Mouse (Mus musculus) frontal cortex, postnatal 25 days (tissue): ENCODE results near the gene Rnd1.

ENCODE experiments used
- DNase-seq, 2 experiments: peaks; one replicate each; pipeline ENCODE4 v3.0.0; 2022; ENCODE audit warnings: low spot score in 2 of 2

The Rnd1 gene

DNA sequence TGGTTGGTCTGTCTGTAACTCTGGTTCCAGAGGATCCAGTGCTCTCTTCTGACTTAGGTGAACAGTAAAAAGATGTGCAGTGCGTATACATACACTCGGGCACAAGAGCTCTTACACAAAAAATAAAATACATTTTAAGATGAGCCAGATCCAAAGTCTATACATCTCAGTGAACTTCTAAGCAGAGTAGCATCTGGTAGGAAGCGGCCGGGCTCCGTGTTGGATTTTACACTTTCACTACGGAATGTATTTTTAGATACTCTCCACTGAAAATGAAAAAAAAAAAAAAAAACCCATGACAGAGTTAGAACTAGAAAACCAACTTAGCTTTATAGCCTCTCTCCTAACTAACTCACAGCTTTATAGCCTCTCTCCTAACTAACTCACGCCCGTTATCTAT lies 3.4 kb upstream of the Rnd1 start:
- DNase-seq: no peak

DNA sequence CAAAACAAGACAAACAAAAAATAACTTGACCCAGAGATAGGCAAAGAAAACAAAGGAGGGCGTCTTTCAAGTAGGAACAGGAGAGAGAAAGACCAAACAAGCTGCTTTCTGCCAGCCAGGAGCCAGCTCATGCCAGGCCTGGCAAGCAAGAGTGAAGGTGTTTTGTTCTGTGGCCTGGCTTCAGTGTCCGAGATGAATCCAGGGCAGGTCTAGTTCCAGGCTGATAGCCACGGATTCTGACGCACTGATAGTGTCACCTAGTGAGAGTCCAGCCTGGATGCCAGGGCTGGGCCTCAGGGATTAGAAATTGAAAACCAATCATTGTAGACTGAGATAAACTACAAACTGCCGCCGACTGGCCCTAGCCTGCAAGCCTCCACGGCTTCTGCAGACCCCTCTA lies 716 bp upstream of the Rnd1 start:
- no peak for DNase-seq

DNA sequence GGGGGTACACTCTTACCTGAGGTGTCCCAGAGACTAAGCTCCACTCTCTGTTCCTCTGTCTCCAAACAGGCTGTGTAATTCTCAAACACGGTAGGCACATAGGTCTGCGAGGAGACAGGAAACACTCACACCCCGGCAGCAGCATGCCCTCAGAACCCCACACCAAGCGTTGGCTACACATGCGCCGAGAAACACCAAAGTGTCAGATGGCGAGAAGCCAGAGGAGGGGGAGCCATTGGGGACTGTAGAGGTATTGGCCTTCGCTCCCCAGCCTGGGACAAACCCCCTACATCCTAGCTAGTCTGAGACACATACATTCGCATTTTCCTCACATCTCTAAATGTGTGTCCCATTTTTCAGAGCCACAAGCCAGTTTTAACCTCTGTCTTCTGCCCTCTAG lies 790 bp downstream of the Rnd1 start:
- DNase-seq: no peak

DNA sequence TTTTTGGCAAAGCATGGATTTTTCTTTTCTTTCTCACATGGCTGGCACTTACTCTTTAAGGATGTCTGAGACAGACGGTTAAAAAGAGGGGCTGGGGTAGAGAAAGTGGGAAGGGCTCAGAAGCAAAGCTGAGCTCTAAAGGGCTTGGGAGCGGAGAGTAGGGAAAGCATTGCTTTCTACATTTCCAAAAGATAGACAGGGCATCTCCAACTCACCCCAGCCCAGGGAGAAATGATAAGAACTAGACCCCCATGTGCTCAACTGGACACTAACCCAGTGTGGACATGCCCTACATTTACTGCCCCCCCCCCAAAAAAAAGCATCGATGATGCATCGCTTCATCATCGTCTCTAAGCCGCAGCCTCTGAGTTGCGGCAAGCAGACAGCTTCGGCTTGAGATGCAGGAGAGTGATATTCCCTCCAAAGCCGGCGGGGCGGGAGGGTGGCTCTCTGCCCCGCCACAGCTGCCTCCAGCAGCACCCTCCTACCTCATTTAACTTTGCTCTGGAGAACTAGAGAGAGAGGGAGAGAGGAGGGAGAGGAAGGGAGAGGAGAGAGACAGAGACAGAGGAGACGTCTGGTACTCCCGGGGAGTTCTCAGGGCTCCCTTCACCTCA lies 1.5 kb downstream of the Rnd1 start:
- DNase-seq: no peak

DNA sequence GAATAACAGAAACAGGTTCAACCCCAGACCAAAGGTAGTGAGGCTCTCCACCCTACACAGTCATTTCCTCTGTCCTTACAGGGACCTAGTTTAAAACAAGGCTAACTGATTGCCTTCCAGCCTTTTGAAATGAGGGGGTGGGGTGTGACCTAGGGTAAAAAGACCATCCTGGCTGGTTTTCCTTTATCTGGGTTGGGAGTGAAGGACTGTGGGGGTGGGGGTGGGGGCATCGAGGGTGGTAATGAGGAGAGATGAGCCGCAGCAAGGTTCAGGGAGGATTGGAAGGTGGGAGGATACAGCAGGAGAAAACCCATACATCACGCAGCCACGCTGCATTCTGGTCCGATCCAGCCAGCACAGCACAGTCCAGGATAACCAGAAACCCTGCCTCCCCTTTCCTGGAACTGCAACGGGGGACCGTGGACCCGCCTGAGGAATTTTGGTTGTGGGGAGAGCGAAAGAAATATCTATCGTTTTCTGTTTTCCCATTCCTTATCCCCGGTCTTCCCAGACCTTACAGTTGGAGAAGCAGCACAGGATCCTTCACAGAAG lies 2.2 kb downstream of the Rnd1 start:
- no peak for DNase-seq

DNA sequence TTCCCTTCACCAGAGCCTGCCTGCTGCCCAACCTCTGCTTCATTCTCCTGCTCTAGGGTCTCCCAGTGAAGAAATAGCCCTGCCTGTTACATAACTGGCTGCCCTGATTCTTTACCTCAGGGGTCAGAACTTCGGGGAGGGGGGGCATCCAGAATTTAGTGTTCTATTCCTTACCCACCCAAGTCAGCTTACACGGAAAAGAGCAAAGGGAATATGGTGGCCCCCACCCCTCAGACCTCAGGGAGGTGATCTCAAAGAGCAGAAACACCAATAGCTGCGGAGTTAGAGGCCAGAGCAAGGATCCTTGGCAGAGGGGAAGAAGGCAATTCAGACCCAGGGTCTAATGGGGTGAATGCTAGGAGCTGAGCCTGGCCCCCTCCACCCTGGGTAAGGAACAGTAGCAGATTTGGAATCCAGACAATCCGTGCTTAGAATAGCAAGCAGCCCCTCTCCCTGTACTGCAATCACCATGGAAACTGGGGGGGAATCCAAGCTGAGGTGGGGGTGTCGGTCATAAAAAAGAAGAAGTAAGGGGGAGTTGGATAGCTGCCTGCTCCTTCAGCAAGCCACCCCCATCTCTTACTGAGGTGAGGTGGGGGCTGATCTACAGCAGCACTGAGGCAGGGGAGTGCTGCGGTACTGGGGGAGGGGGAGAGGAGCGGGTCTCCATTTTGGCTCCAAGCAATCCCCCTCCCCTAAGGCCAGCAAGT lies 2.8 kb downstream of the Rnd1 start:
- no peak for DNase-seq

DNA sequence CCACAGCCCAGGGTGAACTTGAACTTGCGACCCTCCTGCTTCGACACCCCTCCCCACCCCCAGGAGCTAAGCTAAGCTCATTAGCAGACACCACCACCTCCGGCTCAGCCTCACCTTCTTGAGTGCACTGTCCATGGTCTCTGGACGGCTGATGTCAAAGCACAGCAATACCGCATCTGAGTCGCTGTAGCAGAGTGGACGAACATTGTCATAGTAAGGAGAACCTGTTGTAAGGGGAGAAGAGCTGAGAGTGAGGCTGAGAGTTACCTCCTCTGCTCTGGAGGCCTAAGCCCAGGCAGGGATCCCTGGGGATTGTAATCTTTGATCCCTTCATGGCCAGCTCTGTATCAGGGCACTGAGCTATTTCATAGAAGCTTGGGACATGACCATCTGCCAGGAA lies 3.5 kb downstream of the Rnd1 start:
- no peak for DNase-seq

DNA sequence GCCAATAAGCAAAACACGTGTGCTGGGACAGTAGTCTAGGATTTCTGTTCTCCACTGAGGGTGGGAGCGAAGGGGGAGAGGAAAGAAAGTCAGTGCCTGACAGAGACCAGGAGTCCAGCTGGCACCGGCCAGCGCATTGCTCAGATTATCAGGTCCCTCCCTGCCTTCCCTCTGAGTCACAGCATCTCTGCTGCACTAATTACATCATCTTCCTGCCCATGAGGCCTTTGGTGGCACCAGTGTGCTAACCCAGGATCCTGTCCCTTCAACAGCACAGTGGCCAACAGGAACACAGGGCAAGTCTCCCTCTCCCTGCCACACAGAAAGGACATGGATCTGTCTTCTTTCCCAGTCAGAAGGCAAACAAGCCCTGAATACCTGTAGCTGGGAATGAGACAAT lies 4.7 kb downstream of the Rnd1 start:
- no peak for DNase-seq

DNA sequence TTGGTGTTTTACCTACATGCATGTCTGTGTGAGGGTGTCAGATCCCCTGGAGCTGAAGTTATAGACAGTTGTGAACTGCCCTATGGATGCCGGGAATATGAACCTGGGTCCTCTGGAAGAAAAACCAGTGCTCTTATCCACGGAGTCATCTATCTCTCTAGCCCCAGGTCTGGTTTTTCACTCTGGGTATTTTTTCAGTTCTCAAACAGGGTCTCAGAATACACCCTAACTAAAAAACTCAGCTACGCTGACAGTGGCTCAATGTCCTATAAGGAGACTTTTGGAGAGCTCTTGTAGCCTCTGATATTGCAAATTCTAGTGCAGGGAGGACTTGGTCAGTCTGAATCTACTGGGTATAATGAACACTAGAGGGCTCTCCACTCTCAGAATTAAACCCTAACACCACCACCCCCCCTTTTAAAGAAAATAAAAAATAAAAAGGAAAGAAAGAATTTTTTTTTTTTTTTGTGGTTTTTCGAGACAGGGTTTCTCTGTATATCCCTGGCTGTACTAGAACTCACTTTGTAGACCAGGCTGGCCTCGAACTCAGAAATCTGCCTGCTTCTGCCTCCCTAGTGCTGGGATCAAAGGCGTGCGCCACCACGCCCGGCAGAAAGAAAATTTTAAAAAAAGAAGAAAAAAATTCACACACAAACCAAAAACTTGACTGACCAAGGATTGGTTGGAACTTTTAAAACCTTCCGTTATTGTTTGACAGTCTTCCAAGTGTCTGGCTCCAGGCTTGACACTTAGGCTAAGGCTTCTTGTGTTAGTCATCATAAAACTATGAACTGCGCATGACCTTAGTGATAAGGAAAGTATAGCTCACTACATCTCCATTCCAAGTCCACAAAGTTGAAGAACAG lies 13.0 kb downstream of the Rnd1 start:
- DNase-seq: no peak

DNA sequence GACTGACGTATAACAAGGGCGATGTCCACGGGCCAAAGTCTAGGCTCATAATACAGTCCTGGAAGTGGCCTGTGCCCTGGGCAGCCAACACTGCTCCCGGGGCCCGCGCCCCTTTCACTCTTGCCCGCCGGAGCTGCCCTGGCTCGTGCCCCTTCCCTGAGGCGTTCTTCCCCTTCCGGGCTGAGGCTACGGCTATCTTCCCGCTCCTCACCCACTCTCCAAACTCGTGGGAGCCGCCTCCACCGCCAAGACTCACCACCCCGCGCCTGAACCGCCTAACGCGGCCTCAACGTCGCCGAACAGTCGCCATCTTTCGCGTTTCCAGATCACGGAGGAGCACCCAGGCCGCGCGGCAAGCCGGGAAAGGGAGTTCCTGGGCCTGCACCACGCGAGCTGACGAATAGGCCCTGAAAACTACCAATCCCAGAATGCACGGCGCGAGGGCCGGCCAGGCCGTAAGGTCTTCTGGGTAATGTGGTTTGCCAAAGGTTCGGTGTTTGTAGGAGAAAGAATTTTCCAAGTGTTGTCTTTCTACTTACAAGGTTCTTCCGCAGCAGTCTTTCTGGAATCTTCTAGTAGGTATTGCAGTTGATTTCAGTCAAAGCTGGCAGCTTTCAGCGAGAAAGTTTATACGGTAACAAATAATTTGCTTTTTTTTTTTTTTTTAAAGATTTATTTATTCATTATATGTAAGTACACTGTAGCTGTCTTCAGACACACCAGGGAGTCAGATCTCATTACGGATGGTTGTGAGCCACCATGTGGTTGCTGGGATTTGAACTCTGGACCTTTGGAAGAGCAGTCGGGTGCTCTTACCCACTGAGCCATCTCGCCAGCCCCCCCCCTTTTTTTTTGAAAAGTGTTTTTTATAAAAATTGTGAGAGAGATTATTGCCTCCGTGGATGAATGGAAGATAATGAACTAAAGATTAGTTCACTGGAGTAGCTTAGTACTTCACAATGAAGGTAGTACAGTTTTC lies 14.4 kb downstream of the Rnd1 start, which contains the start of gene Ddx23:
Gene Ddx23, minus strand, starts transcription at position 328 of the 979 bp plus-strand sequence.
- DNase-seq: peak; percentile 91

DNA sequence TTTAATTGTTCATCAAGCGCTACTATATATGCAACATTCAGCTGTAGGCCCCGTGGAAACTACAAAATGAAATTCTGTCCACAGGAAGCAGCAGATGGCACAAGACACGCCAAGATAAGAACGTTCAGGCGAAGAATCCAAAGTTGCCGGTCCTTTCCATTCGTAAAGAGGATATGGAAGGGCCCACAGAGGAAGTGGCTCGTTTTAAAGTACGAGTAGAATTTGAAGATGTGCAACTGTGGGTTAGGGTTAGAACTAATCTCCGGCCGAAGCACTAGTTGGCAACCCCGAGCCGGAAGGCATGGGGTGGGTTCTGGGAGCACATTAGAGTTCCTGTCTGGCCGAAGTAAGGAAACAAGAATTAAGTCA lies 15.1 kb downstream of the Rnd1 start:
- no peak for DNase-seq

DNA sequence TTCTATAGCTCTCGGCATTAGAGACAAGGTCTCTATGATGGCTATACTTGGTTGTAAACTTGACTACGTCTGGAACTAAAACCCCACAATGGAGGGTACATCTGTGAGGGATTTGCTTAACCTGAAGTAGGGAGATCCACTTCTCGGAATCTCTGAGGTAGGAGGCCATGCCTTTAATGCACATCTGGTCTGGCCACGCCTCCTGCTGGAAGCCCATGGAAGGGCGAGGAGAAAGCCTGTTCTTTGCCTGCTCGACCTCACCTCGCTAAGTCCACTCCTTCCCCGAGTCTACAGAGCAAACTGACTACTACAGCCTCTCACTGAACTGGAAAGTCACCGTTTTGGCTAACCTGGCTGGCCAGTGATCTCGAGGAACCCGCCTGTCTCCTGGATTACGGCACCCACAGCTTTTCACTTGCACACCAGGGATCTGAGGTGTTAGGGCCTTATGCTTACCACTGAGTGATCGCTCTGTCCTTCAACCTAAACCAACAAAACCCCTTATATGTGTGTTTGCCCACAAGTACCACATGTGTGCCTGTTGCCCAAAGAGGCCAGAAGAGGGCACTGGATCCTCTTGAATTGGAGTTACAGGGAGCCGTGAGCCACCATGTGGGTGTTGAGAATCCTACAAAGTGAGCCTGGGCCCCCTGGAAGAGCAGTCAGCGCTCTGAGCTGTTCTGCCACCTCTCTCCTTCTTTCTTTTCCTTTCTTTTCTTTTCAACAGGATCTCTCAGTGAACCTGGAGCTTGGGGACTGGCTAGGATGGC lies 20.1 kb downstream of the Rnd1 start:
- DNase-seq: no peak

DNA sequence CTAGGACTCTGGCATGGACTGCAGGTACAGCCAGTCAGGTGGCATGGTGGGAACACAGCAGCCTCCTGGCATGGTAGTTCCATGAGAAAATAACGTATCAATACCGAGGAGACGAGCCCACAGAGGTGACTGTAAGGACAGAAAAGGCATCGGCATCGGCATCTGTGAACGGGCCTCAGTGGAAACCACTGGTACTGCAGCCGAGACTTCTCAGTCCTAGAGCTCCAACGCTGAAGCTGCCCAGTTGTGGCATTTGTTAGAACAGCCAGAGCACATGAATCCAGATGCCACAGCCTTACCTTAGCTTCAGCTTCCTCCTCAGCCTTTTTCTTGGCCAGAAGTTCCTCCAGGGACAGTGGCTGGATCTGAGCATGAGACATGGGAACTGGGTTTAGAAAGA lies 25.1 kb downstream of the Rnd1 start:
- no peak for DNase-seq

DNA sequence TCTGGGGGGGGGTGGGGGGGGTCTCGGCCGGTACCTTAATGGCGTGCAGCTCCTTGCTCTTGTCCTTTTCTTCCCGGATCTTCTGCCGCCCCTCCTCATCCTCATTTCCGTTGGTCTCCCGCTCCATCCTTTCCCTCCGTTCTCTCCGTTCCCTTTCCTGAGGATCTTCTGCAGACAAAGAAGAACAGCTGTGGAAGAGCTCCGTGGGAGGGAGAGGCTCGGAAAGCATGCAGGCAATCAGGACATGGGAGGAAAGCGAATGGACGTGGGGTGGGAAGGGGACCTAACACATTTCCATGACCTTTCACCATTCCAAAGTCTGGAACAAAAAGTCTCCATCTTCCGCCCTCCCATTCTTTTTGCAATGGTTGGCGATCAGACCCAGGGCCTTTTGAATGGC lies 25.8 kb downstream of the Rnd1 start:
- DNase-seq: no peak

DNA sequence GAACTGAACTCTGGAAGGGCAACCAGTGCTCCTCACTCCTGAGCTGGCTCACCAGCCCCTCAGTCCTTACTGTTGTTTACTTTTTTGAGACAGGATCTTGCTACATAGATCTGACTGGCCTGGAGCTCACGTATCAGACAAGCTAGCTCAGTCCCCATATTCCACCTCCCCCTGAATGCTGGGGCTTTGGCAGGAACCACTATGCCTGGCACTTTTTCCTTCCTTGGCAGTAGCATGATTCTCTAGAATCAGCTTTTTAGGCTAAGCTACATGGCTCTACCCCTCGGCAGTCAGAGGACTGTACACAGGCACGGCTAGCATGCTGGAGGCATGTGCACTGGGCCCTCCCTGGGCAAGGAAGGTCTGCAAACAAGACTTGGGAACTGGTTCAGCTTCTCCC lies 29.2 kb downstream of the Rnd1 start:
- no peak for DNase-seq

DNA sequence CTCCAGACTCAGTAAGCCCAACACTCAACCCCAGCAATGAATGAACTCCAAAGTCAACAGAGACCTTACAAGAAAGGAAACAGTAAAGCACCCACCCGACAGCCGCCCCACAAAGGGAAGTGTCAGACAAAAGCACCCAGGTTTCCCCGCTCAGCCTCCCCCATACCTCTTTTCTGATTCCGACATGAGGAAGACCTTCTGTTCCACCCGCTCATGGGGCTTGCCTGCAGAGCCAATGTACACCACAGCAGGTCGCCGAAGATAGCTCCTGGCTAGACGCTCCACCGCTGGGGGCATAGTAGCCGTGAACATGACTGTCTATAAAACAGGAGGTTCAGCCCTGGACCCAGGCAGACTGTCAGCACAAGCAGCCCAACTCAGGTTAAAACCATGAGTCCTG lies 30.0 kb downstream of the Rnd1 start:
- no peak for DNase-seq

DNA sequence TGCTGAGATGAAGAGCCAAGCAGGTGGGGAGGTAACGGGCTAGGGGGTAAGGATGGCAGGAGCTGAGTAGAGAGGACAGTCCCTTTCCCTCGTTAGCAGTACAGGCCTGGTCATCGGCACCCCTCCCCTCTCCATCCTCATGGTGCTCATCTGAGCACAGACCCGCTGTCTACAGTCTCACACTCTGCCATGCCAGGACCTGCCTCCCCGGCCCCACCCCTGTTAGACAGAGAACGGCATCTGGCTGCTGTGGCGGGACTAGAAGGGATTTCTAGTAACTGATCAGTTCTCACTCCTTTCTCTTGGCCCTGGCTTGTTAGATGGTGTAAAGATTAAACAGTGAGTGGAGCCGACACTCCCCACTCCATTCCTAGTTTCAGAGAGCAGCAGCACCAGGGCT lies 30.5 kb downstream of the Rnd1 start:
- DNase-seq: no peak

DNA sequence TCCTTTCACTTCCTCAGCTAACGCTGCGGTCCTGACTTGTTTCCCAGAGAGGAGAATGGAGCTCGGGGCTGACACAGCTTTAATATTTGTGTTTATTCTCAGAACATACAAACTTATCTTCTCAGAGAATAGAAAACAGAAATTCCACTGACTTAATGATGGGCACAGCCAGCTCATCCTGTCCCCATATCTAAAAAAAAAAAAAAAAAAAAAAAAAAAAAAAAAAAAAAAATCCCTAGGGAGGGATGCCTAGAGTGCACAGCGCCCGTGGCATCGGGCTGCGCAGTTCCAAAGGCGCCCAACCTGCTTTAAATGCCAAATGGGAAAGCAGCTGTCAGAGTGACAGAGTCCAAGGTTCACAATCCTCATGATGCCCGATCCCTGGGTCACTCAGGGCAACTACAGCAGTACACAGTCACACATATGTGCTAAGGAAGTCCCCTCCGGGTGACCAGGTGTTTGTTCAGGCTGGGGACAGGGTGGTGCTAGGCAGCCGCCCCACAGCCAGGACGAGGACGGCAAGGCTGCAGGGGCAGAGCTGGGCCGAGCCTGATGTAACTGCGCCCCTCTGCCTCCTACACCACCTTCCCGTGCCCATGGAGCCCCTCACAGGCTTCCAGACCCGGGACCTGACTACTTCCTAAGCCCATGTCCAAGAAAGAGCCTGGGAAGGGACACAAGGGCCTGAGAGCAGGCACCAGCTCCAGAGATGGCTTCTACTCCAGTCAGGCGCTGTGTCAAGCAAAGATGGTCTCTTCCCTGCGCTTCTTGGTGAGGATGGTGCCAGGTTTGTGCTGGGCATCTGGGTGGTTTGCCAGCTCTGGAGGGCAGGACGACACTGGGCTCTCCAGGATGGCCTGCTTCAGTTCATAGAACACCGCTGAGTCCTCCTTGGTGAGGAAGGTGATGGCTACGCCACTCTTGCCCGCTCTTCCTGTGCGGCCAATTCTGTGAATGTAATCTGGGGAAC lies 31.9 kb downstream of the Rnd1 start:
- DNase-seq: no peak

DNA sequence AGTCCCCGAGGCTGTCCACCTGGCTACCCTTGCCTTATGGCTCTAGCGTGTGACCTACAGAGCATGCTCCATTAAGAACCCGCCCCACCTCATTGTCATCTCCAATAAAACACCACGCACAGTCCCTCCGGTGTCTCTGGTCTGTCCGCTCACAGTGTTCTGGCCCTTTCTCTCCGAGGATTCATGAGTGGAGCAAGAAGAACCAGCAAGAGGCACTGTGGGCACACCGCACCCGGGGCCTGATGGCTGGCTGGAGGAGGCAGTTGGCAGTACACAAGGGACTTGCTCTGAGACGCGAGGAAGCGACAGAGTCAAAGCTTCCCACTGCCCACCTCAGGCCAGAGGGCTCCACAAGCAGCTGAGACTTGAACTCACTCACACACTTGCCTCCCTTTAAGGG lies 32.9 kb downstream of the Rnd1 start:
- DNase-seq: no peak
